Mouse (Mus musculus): ENCODE data around the gene Lsm2.

DNA sequence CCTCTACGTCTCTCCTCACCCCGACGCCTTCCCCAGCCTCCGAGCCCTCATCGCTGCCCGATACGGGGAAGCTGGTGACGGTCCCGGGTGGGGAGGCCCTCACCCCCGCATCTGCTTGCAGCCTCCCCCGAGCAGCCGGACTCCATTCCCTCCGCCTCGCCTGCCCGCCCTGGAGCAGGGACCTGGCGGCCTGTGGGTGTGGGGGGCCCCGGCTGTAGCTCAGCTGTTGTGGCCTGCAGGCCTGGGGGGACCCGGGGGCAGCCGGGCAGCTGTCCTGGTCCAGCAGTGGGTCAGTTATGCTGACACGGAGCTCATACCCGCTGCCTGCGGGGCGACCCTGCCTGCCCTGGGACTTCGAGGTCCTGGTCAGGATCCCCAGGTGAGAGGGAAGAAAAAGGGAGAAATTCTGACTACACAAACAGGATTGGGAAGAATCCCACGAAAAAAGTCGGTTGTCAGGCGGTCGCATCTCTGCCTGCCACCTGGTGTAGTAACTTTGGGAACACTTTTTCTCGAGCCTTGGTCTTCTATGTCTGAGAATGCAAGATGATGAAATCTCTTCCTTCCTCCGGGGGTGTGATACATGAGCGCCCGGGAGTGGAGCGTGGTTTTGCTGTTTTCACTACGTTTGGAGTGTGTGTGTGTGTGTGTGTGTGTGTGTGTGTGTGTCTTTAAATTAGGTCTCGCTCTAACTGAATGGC, 19.9 kb downstream of the Lsm2 start:
- TF ChIP-seq CTCF (IDR thresholded peaks at IDR 0.05; ENCODE audit: low read depth) (no peak), EP300 (IDR thresholded peaks at IDR 0.05; ENCODE audit: low read depth) (no peak)

Measured in liver, postnatal 0 days (tissue).